Mouse (Mus musculus) lung, adult 2 months (tissue): ENCODE results near the gene Car7.
"Not testable (repeated sequence)": the region's sequence is repeated elsewhere in the genome, so short reads cannot be mapped to it uniquely, and the experiment has no call there.

ENCODE experiments used
- CTCF ChIP-seq: fragments of 200-500 bp; IDR thresholded peaks from 2 replicates; pipeline ENCODE4 v1.5.1; 2011; ENCODE audit warnings: mild to moderate bottlenecking, low read length, control low read depth; ENCODE audit not compliant: insufficient read depth
- POLR2A ChIP-seq: fragments of 200-500 bp; IDR thresholded peaks from 2 replicates; pipeline ENCODE4 v1.6.1; 2011; ENCODE audit warnings: low read depth, mild to moderate bottlenecking, control low read depth, low read length, borderline replicate concordance; ENCODE audit errors: extremely low read depth

DNA sequence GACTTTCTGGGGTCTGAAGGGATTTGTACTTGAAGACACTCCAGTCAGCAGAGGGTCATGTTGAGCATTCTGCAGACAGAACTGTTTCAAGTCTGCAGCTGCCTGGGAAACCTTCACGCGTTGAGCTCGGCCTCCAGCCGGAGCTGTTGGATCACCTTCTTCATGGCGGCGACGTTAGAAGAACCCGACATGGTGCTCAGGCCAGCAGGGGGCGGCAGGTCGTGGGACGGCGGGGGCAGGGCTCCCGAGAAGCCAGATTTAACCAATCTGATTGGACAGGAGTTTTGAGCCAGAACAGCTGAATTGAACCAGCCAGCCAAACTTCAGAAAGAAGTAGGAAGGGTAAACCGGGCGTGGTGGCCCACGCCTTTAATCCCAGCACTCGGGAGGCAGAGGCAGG is 43.1 kb downstream of the Car7 start:
- not testable (repeated sequence) for TF ChIP-seq POLR2A, CTCF
